Mouse (Mus musculus) midbrain, embryonic 11.5 days (tissue): ENCODE data around the gene Gabra5. TPM values are rescaled to one million over a fixed set of nuclear protein-coding genes. Genes with fewer than 3 reads are reported as not detected.

Experiments used
- ATAC-seq: fragments of 200-750 bp; cut with Nextera tagmentation; 2 replicates; pipeline ENCODE4 v1.8.0; 2017; ENCODE audit warnings: moderate TSS enrichment, moderate library complexity; ENCODE audit not compliant: low FRiP score
- DNase-seq: peaks from one replicate; pipeline ENCODE4 v3.0.0; 2015; ENCODE audit warnings: low spot score; ENCODE audit errors: missing footprints
- H3K27ac ChIP-seq: fragments of 300-500 bp; sonication (generic); 2 replicates; pipeline ENCODE4 v1.5.1; 2014; ENCODE audit warnings: low read depth, low read length
- H3K27me3 ChIP-seq: fragments of 300-500 bp; sonication (generic); 2 replicates; pipeline ENCODE4 v1.6.1; 2014; ENCODE audit warnings: mild to moderate bottlenecking, low read length, moderate library complexity, mixed read lengths; ENCODE audit not compliant: control insufficient read depth, insufficient read depth
- H3K36me3 ChIP-seq: fragments of 300-500 bp; sonication (generic); 2 replicates; pipeline ENCODE4 v1.6.1; 2014; ENCODE audit warnings: mild to moderate bottlenecking, low read length, moderate library complexity, mixed read lengths; ENCODE audit not compliant: control insufficient read depth, insufficient read depth
- H3K4me1 ChIP-seq: fragments of 300-500 bp; sonication (generic); 2 replicates; pipeline ENCODE4 v1.6.1; 2014; ENCODE audit warnings: low read length; ENCODE audit not compliant: control insufficient read depth, insufficient read depth
- H3K4me2 ChIP-seq: fragments of 300-500 bp; sonication (generic); 2 replicates; pipeline ENCODE4 v1.6.1; 2014; ENCODE audit warnings: mild to moderate bottlenecking, moderate library complexity
- H3K4me3 ChIP-seq: fragments of 300-500 bp; sonication (generic); 2 replicates; pipeline ENCODE4 v1.5.1; 2014; ENCODE audit warnings: low read depth, low read length
- H3K9ac ChIP-seq: fragments of 300-500 bp; sonication (generic); 2 replicates; pipeline ENCODE4 v1.6.1; 2014; ENCODE audit warnings: low read length
- H3K9me3 ChIP-seq: fragments of 300-500 bp; sonication (generic); 2 replicates; pipeline ENCODE4 v1.6.1; 2016; ENCODE audit warnings: low read length; ENCODE audit not compliant: control insufficient read depth
- WGBS: fragments of 180-500 bp; shearing (Covaris S2); extraction: QIAGEN DNeasy Blood & Tissue Kit; methylation state at CpG from one replicate; pipeline ENCODE4 v1.1.7; 2014; 5-methylcytosine and 5-hydroxymethylcytosine counted together
- polyA plus RNA-seq: library from polyadenylated mRNA; unstranded; fragments of >200 nt; fragmentation: Nextera tagmentation; extraction: Ambion mirVana; gene quantifications from 2 replicates; pipeline ENCODE4 v1.2.1, GENCODE M21; 2014

Gene Gabra5
- polyA plus RNA-seq, 1 experiment from 2014 or later, result 1.4 TPM

GRCm38 (mm10) chr7:57412896-57413295 lies 97.0 kb downstream of the Gabra5 start:
- H3K27me3 ChIP-seq, result no peaks in the 10 kb centered on the region
- WGBS, result 43% methylated on average over 1 of the region's 1 CpGs
- no peak overlapping the region for H3K9ac ChIP-seq
- H3K4me1 ChIP-seq, result no peaks in the 10 kb centered on the region
- no peaks in the 10 kb centered on the region for H3K36me3 ChIP-seq
- H3K4me2 ChIP-seq, result no peak overlapping the region
- no peak for DNase-seq
- H3K27ac ChIP-seq, result no peak overlapping the region
- ATAC-seq, result 0 out of 2 replicates have a peak, but pooled peaks have one; percentile 35
- H3K4me3 ChIP-seq, result no peak overlapping the region
- no peaks in the 10 kb centered on the region for H3K9me3 ChIP-seq

GRCm38 (mm10) chr7:57411163-57411562 lies 98.7 kb downstream of the Gabra5 start:
- Histone ChIP-seq H3K4me3 (no peak overlapping the region), H3K4me2 (no peak overlapping the region), H3K36me3 (no peaks in the 10 kb centered on the region), H3K4me1 (no peaks in the 10 kb centered on the region), H3K27ac (no peak overlapping the region), H3K9ac (no peak overlapping the region), H3K27me3 (no peaks in the 10 kb centered on the region), H3K9me3 (no peaks in the 10 kb centered on the region)
- DNase-seq (no peak), ATAC-seq (no peak)
- WGBS, result 90% methylated on average over 4 of the region's 4 CpGs

- H3K27ac ChIP-seq, result no peak overlapping the region
- H3K9ac ChIP-seq, result no peak overlapping the region
- H3K27me3 ChIP-seq, result no peaks in the 10 kb centered on the region
- WGBS, result 94% methylated on average over 4 of the region's 4 CpGs
- DNase-seq (no peak), ATAC-seq (no peak)
- no peaks in the 10 kb centered on the region for H3K36me3 ChIP-seq
- H3K4me1 ChIP-seq, result no peaks in the 10 kb centered on the region
- no peaks in the 10 kb centered on the region for H3K9me3 ChIP-seq
- no peak overlapping the region for H3K4me2 ChIP-seq
- H3K4me3 ChIP-seq, result no peak overlapping the region
Measured at GRCm38 (mm10) chr7:57393551-57393950, 116.3 kb downstream of the Gabra5 start.

- no peak for ATAC-seq
- no peak for DNase-seq
Measured at GRCm38 (mm10) chr7:57390046-57390445, 119.8 kb downstream of the Gabra5 start.

GRCm38 (mm10) chr7:57387341-57387654 lies 122.6 kb downstream of the Gabra5 start:
- H3K9ac ChIP-seq, result peak overlapping the region; percentile 61

More at GRCm38 (mm10) chr7:57390046-57390445, 119.8 kb downstream of the Gabra5 start:
- H3K36me3 ChIP-seq, result no peaks in the 10 kb centered on the region
- H3K9me3 ChIP-seq, result no peaks in the 10 kb centered on the region
- no peak overlapping the region for H3K4me3 ChIP-seq
- no peak overlapping the region for H3K4me2 ChIP-seq
- 48% methylated on average over 4 of the region's 4 CpGs for WGBS
- no peak overlapping the region for H3K27ac ChIP-seq
- peaks cover 4% of the 10 kb centered on the region; the same call in 1 of the 2 replicates for H3K27me3 ChIP-seq
- no peaks in the 10 kb centered on the region for H3K4me1 ChIP-seq
- no peak overlapping the region for H3K9ac ChIP-seq

GRCm38 (mm10) chr7:57386517-57387340 lies 123.1 kb downstream of the Gabra5 start, which contains the start of gene Gabrg3:
Gene Gabrg3 (minus strand): TSS chr7:57387188.
- H3K4me1 ChIP-seq, result no peaks in the 10 kb centered on the region
- H3K9me3 ChIP-seq, result no peaks in the 10 kb centered on the region
- H3K27ac ChIP-seq, result no peak within 1 kb of the TSS
- ATAC-seq, result peak; percentile 82
- H3K4me3 ChIP-seq, result peak within 1 kb of the TSS; percentile 60
- peaks cover 4% of the 10 kb centered on the region; the same call in 1 of the 2 replicates for H3K27me3 ChIP-seq
- peak; percentile 91 for DNase-seq
- WGBS, result under 1% methylated on average over 60 of the region's 71 CpGs
- H3K4me2 ChIP-seq, result peak within 1 kb of the TSS; percentile 97
- H3K9ac ChIP-seq, result peak within 1 kb of the TSS; percentile 61
- no peaks in the 10 kb centered on the region for H3K36me3 ChIP-seq

More at GRCm38 (mm10) chr7:57387341-57387654, 122.6 kb downstream of the Gabra5 start:
- DNase-seq (no peak), ATAC-seq (no peak)
- Histone ChIP-seq H3K4me1 (no peaks in the 10 kb centered on the region), H3K4me2 (peak overlapping the region; percentile 97), H3K9me3 (no peaks in the 10 kb centered on the region), H3K27me3 (peaks cover 4% of the 10 kb centered on the region; the same call in 1 of the 2 replicates), H3K4me3 (peak overlapping the region; percentile 60), H3K27ac (no peak overlapping the region), H3K36me3 (no peaks in the 10 kb centered on the region)
- 25% methylated on average over 6 of the region's 6 CpGs for WGBS

- DNase-seq (peak; percentile 85), ATAC-seq (peak; percentile 49; the same call in 1 of the 2 replicates)
- no peaks in the 10 kb centered on the region for H3K4me1 ChIP-seq
- peaks cover 4% of the 10 kb centered on the region; the same call in 1 of the 2 replicates for H3K27me3 ChIP-seq
- H3K36me3 ChIP-seq, result no peaks in the 10 kb centered on the region
- no peak overlapping the region for H3K27ac ChIP-seq
- 37% methylated on average over 4 of the region's 4 CpGs for WGBS
- no peak overlapping the region for H3K4me3 ChIP-seq
- no peak overlapping the region for H3K9ac ChIP-seq
- H3K9me3 ChIP-seq, result no peaks in the 10 kb centered on the region
- no peak overlapping the region for H3K4me2 ChIP-seq
Measured at GRCm38 (mm10) chr7:57384112-57384511, 125.7 kb downstream of the Gabra5 start.

GRCm38 (mm10) chr7:57366013-57366390 lies 143.9 kb downstream of the Gabra5 start:
- no peaks in the 10 kb centered on the region for H3K27me3 ChIP-seq
- 80% methylated on average over 5 of the region's 5 CpGs for WGBS
- DNase-seq, result no peak
- H3K9me3 ChIP-seq, result no peaks in the 10 kb centered on the region
- no peaks in the 10 kb centered on the region for H3K36me3 ChIP-seq
- no peak overlapping the region for H3K9ac ChIP-seq
- ATAC-seq, result no peak
- H3K4me1 ChIP-seq, result no peaks in the 10 kb centered on the region
- H3K4me3 ChIP-seq, result no peak overlapping the region
- no peak overlapping the region for H3K4me2 ChIP-seq
- no peak overlapping the region for H3K27ac ChIP-seq

- Histone ChIP-seq H3K27ac (no peak overlapping the region), H3K4me3 (no peak overlapping the region), H3K9me3 (no peaks in the 10 kb centered on the region), H3K4me2 (no peak overlapping the region), H3K36me3 (no peaks in the 10 kb centered on the region), H3K27me3 (no peaks in the 10 kb centered on the region), H3K9ac (no peak overlapping the region), H3K4me1 (no peaks in the 10 kb centered on the region)
- DNase-seq (no peak), ATAC-seq (no peak)
- WGBS, result 82% methylated on average over 5 of the region's 5 CpGs
Measured at GRCm38 (mm10) chr7:57365134-57366012, 144.5 kb downstream of the Gabra5 start.
